Mouse (Mus musculus): ENCODE data around the gene Slc9a2. TPM values are rescaled to one million over a fixed set of nuclear protein-coding genes. Genes with fewer than 3 reads are reported as not detected.

Gene Slc9a2
- polyA plus RNA-seq, 1 experiment from 2014 or later = not detected

GRCm38 (mm10) chr1:40759751-40760445 is 79.5 kb downstream of the Slc9a2 start:
- WGBS (ENCODE audit: missing documents) = 94% methylated on average over 6 of the region's 6 CpGs
- Histone ChIP-seq H3K27ac (no peak overlapping the region), H3K79me2 (ENCODE audit: inconsistent target) (no peaks in the 10 kb centered on the region), H3K4me3 (ENCODE audit: inconsistent target) (no peak overlapping the region), H3K36me3 (ENCODE audit: inconsistent target) (no peaks in the 10 kb centered on the region)

DNA sequence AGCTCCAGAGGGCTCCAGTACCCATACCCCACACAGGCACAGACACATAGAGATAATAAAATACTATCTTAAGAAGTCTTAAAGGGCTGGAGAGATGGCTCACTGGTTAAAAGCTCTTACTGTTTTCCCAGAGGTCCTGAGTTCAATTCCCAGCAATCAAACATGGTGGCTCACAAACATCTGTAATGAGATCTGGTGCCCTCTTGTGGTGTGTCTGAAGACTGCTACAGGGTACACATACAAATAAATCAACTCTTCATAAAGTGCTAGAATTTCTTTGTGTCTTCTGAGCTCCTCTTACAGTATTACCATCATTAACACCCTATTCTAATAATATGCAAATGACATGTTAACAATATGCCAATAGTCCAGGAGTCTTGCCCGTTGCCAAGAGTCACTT is 83.7 kb downstream of the Slc9a2 start:
- no peak overlapping the region for H3K27ac ChIP-seq
- no peaks in the 10 kb centered on the region for H3K36me3 ChIP-seq (ENCODE audit: inconsistent target)
- WGBS (ENCODE audit: missing documents) = 92% methylated on average over 1 of the region's 1 CpGs
- H3K79me2 ChIP-seq (ENCODE audit: inconsistent target) = no peaks in the 10 kb centered on the region
- H3K4me3 ChIP-seq (ENCODE audit: inconsistent target) = no peak overlapping the region

GRCm38 (mm10) chr1:40764701-40765275 is 84.4 kb downstream of the Slc9a2 start:
- 81% methylated on average over 15 of the region's 15 CpGs for WGBS (ENCODE audit: missing documents)
- H3K4me3 ChIP-seq (ENCODE audit: inconsistent target) = no peak overlapping the region
- no peak overlapping the region for H3K27ac ChIP-seq
- H3K36me3 ChIP-seq (ENCODE audit: inconsistent target) = no peaks in the 10 kb centered on the region
- no peaks in the 10 kb centered on the region for H3K79me2 ChIP-seq (ENCODE audit: inconsistent target)

DNA sequence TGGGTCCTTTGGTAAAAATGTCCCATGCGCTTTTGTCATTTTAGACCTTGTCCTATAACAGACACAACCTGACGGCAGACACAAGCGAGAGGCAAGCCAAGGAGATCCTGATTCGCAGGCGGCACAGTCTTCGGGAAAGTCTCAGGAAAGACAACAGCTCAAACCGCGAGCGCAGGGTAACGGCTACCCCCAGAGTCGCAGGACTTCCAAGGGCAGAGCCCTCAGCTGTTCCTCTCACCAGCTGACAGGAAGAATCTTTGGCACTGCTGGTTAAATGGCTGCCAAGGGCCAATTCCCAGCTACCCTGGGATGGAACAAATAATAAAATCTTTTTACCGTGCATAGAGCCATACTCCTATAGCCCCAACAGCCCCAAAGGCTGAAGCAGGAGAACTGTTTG is 85.1 kb downstream of the Slc9a2 start:
- Histone ChIP-seq H3K36me3 (ENCODE audit: inconsistent target) (no peaks in the 10 kb centered on the region), H3K27ac (no peak overlapping the region), H3K4me3 (ENCODE audit: inconsistent target) (no peak overlapping the region), H3K79me2 (ENCODE audit: inconsistent target) (no peaks in the 10 kb centered on the region)
- WGBS (ENCODE audit: missing documents) = 94% methylated on average over 12 of the region's 12 CpGs

- Histone ChIP-seq H3K27ac (no peak overlapping the region), H3K4me3 (ENCODE audit: inconsistent target) (no peak overlapping the region), H3K79me2 (ENCODE audit: inconsistent target) (no peaks in the 10 kb centered on the region), H3K36me3 (ENCODE audit: inconsistent target) (no peaks in the 10 kb centered on the region)
- 82% methylated on average over 17 of the region's 18 CpGs for WGBS (ENCODE audit: missing documents)
Measured at GRCm38 (mm10) chr1:40767588-40767987, 87.2 kb downstream of the Slc9a2 start.

DNA sequence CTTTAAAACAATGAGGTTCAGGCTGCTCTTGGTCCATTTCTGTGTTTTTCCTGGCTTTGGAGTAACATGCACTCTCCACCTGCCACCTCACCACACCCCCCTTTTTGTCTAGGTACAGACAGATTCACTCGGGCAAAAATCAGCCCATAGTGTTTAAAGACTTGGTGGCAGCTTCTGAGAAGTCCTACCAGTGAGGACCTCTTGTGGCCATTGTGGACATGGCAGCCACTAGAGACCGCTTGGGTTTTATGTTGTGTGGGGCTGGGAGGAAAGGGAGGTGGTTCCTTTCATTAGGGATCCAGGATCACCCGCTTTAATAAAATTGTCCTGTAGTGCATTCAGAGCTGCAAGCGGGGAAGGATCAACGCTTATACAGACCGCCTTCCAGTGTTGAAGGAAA is 88.2 kb downstream of the Slc9a2 start:
- Histone ChIP-seq H3K79me2 (ENCODE audit: inconsistent target) (no peaks in the 10 kb centered on the region), H3K4me3 (ENCODE audit: inconsistent target) (no peak overlapping the region), H3K27ac (no peak overlapping the region), H3K36me3 (ENCODE audit: inconsistent target) (peaks cover 2% of the 10 kb centered on the region; the same call in 1 of the 2 replicates)
- 23% methylated on average over 6 of the region's 6 CpGs for WGBS (ENCODE audit: missing documents)

DNA sequence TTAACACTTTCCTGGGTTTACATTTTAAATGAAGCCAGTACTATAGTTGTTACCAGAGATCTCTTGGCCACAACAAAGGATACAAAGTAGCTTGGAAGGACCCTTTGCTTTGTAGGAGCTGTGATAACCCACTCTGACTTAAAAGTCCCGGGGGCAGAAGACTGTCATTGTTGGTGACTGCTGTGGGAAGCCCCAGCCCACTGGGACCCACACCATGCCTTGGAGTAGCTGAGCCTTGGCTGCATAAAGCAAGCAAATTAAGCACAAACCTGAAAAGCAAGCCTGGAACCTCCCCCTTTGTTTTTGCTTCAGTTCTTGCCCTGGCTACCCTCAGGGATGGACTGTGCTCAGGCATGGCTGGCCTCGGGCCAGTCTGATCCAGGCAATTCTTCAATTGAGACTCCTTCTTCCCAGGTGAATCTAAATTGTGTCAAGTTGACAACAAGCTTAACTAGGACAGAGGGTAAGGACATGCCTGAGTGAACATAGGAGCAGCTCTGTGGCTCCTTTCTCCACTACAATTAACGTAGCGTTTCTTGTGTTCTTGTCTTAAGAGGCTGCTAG is 89.0 kb downstream of the Slc9a2 start:
- peaks cover 7% of the 10 kb centered on the region; the same call in 1 of the 2 replicates for H3K36me3 ChIP-seq (ENCODE audit: inconsistent target)
- H3K79me2 ChIP-seq (ENCODE audit: inconsistent target) = no peaks in the 10 kb centered on the region
- H3K27ac ChIP-seq = no peak overlapping the region
- WGBS (ENCODE audit: missing documents) = 87% methylated on average over 4 of the region's 4 CpGs
- no peak overlapping the region for H3K4me3 ChIP-seq (ENCODE audit: inconsistent target)

GRCm38 (mm10) chr1:40771196-40771970 is 91.0 kb downstream of the Slc9a2 start:
- H3K79me2 ChIP-seq (ENCODE audit: inconsistent target) = no peaks in the 10 kb centered on the region
- H3K4me3 ChIP-seq (ENCODE audit: inconsistent target) = no peak overlapping the region
- H3K27ac ChIP-seq = no peak overlapping the region
- 90% methylated on average over 7 of the region's 7 CpGs for WGBS (ENCODE audit: missing documents)
- H3K36me3 ChIP-seq (ENCODE audit: inconsistent target) = peaks cover 7% of the 10 kb centered on the region; the same call in 1 of the 2 replicates

- WGBS (ENCODE audit: missing documents) = 92% methylated on average over 5 of the region's 5 CpGs
- Histone ChIP-seq H3K36me3 (ENCODE audit: inconsistent target) (peaks cover 7% of the 10 kb centered on the region; the same call in 1 of the 2 replicates), H3K4me3 (ENCODE audit: inconsistent target) (no peak overlapping the region), H3K27ac (no peak overlapping the region), H3K79me2 (ENCODE audit: inconsistent target) (no peaks in the 10 kb centered on the region)
Measured at GRCm38 (mm10) chr1:40773234-40773633, 92.9 kb downstream of the Slc9a2 start.

DNA sequence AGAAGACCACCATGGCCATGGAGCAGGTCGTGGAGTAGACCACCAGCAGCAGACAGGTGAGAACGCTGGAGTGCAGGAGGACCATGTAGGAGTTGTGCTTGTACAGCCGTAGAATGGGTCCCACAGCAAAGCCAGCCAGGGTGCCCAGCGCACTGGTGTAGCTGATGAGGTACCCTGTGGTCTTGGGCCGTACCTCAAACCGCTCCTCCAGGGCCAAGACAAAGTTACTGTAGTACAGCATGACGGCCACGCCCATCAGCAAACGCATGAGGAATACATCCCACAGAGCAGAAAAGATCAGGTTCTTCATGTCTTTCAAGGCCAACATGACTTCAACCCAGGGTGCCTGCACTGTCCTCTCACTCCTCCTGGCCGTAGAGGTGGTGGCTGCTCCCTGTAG is 93.7 kb downstream of the Slc9a2 start:
- Histone ChIP-seq H3K36me3 (ENCODE audit: inconsistent target) (peaks cover 7% of the 10 kb centered on the region; the same call in 1 of the 2 replicates), H3K4me3 (ENCODE audit: inconsistent target) (no peak overlapping the region), H3K27ac (no peak overlapping the region), H3K79me2 (ENCODE audit: inconsistent target) (no peaks in the 10 kb centered on the region)
- WGBS (ENCODE audit: missing documents) = 96% methylated on average over 10 of the region's 10 CpGs

DNA sequence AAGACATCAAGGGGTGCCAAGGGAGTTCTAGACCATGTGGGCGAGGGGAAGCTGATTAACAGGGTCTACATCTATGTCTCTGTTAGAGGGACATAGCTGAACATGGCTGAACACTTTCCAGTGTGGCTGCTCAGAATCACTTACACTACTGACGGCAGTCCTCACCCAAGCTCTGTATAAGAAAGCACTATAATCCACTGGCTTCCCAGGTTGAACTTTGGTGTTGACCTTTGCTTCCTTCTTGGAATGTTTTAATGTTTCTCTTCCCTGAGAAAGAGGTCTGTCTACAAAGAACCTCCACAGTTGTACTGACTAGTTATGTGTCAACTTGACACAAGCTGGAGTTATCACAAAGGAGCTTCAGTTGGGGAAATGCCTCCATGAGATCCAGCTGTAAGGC is 95.7 kb downstream of the Slc9a2 start:
- Histone ChIP-seq H3K79me2 (ENCODE audit: inconsistent target) (no peaks in the 10 kb centered on the region), H3K36me3 (ENCODE audit: inconsistent target) (peaks cover 16% of the 10 kb centered on the region; the same call in 1 of the 2 replicates), H3K27ac (no peak overlapping the region), H3K4me3 (ENCODE audit: inconsistent target) (no peak overlapping the region)
- WGBS (ENCODE audit: missing documents) = 93% methylated on average over 2 of the region's 2 CpGs

GRCm38 (mm10) chr1:40776763-40777162 is 96.4 kb downstream of the Slc9a2 start:
- WGBS (ENCODE audit: missing documents) = 97% methylated on average over 3 of the region's 3 CpGs
- Histone ChIP-seq H3K27ac (no peak overlapping the region), H3K79me2 (ENCODE audit: inconsistent target) (no peaks in the 10 kb centered on the region), H3K4me3 (ENCODE audit: inconsistent target) (no peak overlapping the region), H3K36me3 (ENCODE audit: inconsistent target) (peaks cover 16% of the 10 kb centered on the region; the same call in 1 of the 2 replicates)

DNA sequence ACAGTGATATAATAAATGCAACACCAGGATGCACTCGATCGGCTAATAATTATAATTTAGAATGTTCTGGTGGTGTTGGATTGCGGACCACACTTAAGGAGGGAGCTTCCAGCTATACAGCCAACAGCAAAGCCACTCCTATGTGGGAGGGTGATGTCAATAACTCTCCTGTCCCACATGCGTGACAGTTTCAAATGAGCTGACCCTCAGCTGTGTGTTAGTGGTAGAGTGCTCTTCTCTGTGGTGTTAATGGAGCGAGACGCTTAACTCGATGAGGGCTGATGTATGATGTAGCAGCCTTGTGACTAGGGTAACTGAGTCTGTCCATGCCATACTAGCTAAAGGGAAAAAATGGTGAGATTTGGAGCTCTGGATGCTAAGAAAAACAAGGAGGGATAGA is 103.1 kb downstream of the Slc9a2 start:
- H3K36me3 ChIP-seq (ENCODE audit: inconsistent target) = peaks cover 12% of the 10 kb centered on the region; the same call in 1 of the 2 replicates
- no peaks in the 10 kb centered on the region for H3K79me2 ChIP-seq (ENCODE audit: inconsistent target)
- WGBS (ENCODE audit: missing documents) = 95% methylated on average over 7 of the region's 7 CpGs
- H3K4me3 ChIP-seq (ENCODE audit: inconsistent target) = no peak overlapping the region
- H3K27ac ChIP-seq = no peak overlapping the region

- H3K36me3 ChIP-seq (ENCODE audit: inconsistent target) = peaks cover 12% of the 10 kb centered on the region; the same call in 1 of the 2 replicates
- 98% methylated on average over 9 of the region's 9 CpGs for whole genome bisulfite sequencing (ENCODE audit: missing documents)
- H3K79me2 ChIP-seq (ENCODE audit: inconsistent target) = no peaks in the 10 kb centered on the region
- no peak overlapping the region for H3K27ac ChIP-seq
- no peak overlapping the region for H3K4me3 ChIP-seq (ENCODE audit: inconsistent target)
Measured at GRCm38 (mm10) chr1:40784306-40784705, 103.9 kb downstream of the Slc9a2 start.

Data from macrophage (primary cell).